Mouse (Mus musculus) heart, adult 2 months (tissue): ENCODE data around the gene Rabl2.
A peak's percentile ranks its signal among the peaks of the same experiment; 100 is the strongest.

Source experiments
- CTCF ChIP-seq: fragments of 200-600 bp; IDR thresholded peaks from 2 replicates; pipeline ENCODE4 v1.8.1; 2022; ENCODE audit warnings: antibody characterized with exemption, mild to moderate bottlenecking, moderate library complexity
- EP300 ChIP-seq: fragments of 200-500 bp; IDR thresholded peaks from 2 replicates; pipeline ENCODE4 v1.6.1; 2011; ENCODE audit warnings: low read depth, low read length, control low read depth; ENCODE audit not compliant: insufficient read depth
- POLR2A ChIP-seq: fragments of 200-500 bp; IDR thresholded peaks from 2 replicates; pipeline ENCODE4 v1.6.1; 2011; ENCODE audit warnings: mild to moderate bottlenecking, low read depth, low read length, control low read depth; ENCODE audit not compliant: insufficient read depth

- TF ChIP-seq CTCF = peak; percentile 29
- no peak for TF ChIP-seq POLR2A
- no peak for TF ChIP-seq EP300
These were observed 35.1 kb downstream of the Rabl2 start for GRCm38 (mm10) chr15:89556401-89557178.
